Mouse (Mus musculus) heart, adult 2 months (tissue): ENCODE measurements at regions not wholly inside any gene's neighbourhood (a gene's known extent, or its start where the extent isn't known, plus 50 kb on each side); places are given as distances from the start of the nearest gene placed in this dataset.

Experiments used
- CTCF ChIP-seq: fragments of 200-600 bp; IDR thresholded peaks from 2 replicates; pipeline ENCODE4 v1.8.1; 2022; ENCODE audit warnings: antibody characterized with exemption, mild to moderate bottlenecking, moderate library complexity
- POLR2A ChIP-seq: fragments of 200-500 bp; IDR thresholded peaks from 2 replicates; pipeline ENCODE4 v1.6.1; 2011; ENCODE audit warnings: mild to moderate bottlenecking, low read depth, low read length, control low read depth; ENCODE audit not compliant: insufficient read depth

DNA sequence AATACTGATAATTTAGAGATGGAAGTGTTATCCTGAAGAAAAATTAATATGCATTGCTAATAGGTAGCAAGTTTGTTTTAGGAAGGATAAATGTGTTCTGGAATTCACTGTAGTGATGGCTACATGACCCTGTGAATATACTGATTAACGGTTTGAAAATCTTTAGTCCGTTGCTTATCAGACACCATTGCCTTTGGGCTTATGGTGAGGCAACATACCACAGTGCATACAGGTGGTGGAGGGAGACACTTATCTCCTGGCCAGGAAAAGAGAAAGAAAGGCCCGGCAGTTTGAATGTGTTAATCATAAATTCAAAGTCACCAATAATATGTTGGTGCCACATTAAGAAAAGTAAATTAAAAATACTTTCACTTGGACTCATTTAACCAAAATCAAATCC lies 57.4 kb upstream of the Eps8l3 start:
- TF ChIP-seq CTCF (no peak), POLR2A (no peak)
